Mouse (Mus musculus): ENCODE results near the gene Creb3l1.

The Creb3l1 gene

DNA sequence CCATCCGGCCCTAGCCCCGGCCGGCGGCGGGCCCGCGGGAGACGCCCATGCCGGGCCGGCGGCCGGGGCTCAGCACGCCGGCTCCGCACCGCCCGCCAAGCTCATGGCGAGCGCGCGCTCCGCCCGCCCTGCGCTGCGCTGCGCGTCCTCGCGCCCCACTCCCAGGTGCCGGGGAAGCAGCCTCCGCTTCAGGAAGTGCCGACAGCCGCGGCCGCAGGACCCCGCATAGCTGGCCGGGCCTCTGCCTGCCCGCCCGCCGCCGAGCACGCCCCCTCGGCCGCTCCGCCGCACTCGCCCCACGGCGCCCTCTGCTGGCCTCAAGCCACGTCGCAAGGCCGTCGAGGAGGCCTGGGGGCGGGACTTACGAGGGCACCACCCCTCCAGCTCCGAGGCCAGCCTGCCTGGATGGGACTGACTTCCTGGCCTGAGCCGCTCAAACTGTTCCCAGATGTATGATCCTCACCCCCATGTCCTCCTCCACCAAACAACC is 60.8 kb downstream of the Creb3l1 start:
- DNase-seq (ENCODE audit: low spot score), result peak; percentile 90

DNA sequence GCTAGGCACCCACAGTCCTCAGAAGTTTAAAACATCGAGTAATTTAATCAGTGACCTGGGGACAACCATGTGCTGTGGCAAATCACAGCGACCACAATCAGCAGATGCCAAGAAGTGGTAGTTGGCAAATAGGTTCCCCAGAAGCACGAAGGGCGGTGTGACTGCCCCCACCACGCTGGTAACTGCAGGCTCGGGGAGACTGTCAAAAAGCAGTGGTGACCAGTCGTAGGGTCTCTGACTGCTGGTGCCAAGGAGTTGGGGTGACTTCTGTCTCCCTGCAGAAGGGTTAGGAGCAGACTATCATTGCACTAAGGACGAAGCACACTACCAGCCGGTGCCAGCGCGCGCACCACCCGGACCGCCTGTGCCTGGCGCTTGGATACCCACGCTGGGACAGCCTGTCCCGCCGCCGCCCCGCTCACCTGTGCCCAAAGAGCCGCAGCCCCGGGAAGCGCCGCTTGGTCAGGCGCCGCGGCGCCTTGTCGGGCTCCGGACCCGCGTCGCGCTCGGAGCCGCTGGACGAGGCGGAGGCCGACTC is 61.4 kb downstream of the Creb3l1 start:
- DNase-seq (ENCODE audit: low spot score), result no peak

DNA sequence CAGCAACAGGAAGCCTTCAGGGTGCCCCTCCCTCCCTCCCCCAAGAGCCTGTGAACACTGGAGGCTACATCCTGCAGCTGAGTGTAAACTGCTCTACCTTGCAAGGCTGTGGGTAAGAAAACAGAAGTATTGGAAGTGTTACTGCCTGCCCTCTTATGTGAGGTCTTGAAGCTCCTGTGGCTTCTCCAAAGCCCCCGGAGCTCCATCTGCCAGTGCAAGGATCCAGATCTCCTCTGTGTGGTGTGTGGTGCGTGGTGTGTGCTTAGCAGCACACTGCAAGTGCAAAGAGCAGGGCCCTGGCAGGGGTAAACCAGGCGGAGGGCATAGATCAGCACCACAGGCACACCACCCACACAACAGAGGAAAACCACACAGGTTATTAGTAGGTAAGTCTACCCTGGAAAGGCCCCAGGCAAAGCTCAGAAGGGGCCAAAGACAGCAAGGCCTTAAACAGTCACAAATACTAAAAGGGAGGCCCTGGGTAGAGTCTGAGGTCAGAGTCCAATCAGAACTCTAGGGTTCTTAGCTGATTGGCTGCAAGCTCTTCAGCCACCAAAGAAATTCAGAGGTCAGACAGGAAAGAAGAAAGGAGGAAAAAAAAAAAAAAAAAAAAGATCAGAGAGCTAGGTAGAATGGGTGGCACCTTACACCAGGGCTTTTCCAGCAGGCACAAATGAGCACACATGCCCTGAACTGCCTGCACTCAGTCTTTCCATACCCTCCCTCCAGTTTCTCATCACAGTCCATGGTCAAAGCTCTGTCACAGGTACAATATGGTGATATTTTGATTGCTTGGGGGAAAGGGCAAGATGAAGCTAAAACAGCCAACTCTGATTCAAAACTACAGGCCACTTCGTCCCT is 62.2 kb downstream of the Creb3l1 start:
- DNase-seq (ENCODE audit: low spot score), result no peak

DNA sequence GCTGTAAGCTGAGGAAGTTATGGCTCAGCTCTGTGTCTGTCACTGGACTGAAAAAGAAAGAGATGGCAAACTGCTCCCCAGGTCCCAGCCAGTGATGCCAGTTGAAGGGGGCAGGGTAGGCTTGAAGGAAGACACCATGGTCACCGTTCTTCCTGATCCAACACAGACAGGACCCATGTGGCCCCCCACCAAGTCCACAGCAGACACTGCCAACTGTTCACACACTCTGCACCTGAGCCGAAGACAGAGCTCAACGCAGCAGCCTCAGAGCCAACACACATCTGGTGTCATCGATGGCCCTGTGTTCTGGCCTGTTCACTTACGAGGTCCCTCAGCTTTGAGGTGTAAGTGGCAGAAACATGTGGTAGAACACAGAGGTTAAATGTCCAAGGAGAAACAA is 63.8 kb downstream of the Creb3l1 start:
- no peak for DNase-seq (ENCODE audit: low spot score)

DNA sequence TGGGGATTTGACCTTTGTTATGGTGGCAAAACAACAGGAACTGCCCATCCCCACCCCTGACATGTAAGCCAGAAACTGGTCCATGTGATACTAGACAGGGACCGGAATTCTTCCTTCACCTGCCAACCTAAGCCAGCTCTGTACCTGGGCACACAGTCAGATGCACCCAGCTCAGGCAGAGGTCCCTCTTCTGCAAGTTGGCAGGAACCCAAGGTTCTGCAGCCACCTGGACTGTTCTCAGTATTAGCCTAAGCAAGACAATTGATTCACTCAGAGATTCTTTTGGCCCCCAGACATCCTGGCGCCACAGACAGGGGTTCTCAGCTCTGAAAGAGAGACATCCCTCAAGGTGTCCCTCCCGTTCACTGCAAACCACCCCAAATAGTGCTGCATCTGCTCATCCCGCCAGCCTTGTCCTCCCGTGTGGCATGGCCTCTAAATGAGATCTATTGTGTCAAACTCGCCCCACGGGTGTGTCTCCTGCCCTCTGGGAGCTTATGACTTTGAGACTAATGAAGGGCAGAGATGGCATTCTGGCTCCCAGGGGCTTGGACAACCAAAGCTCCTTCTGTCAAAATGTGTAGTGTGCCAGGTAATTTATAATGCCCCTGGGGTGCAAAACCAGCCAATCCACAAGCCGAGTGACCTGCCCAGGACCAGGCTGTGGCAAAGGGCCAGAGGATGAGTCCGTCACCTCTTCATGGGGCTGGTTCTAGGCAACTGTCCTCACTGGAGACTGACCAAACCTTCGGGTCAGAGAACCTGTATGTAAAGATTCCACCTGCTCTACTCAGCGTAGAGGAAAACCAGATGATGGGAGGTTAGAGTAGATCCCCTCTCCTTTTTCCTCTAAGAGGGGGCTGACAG is 64.5 kb downstream of the Creb3l1 start:
- no peak for DNase-seq (ENCODE audit: low spot score)

DNA sequence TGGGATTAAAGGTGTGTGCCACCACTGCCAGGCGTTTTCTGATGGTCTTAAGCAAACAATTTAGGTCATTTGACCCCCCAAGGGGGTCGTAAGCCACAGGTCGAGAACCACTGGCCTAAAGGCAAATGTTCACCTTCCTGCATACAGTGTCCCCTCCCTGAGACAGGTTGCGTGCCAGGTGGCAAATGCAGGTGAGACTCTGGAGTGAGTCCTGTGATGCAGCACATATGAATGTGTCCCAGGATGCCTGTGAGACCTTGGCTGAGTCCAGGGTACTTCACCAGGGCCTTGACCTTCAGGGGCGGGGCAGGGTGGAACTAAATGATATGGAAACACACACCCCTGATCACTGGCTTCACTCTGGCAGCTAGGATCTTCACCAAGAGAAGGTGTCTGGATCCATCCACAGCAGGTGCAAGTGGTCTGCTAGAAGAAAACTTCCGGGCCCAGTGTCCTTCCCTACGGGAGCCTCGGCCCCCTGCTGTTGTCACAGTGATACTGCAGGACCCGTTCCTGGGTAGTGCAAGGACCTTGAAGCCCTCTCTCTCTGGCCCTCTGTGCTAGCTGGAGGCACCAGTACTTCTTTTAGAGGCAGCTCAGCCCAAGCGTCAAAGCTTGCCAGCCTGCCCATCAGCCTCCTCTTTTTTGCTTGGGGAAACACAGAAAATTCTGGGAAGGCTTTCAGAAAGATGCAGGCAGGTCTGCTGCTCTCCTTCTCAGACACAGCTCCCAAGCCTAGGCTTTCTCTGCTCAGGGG is 65.4 kb downstream of the Creb3l1 start:
- peak; percentile 44 for DNase-seq (ENCODE audit: low spot score)

DNA sequence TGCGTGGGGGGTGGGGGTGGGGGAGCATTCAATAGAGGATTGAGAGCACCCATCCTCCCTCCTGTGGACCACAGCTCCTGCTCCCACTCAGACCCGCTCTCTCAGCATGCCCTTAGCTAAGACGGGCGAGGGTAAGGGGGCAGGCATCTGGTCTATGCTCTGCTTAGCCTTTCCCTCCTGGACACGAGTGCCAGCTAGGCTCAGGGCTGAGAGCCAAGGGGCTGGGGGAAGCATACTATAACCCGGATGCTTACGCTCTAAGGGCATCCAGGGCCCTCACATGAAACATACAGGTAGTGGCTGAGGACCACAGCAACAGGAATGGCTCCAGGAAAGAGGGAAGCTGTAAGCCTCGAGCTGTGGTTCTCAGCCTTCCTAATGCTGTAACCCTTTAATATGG is 66.3 kb downstream of the Creb3l1 start:
- no peak for DNase-seq (ENCODE audit: low spot score)

DNA sequence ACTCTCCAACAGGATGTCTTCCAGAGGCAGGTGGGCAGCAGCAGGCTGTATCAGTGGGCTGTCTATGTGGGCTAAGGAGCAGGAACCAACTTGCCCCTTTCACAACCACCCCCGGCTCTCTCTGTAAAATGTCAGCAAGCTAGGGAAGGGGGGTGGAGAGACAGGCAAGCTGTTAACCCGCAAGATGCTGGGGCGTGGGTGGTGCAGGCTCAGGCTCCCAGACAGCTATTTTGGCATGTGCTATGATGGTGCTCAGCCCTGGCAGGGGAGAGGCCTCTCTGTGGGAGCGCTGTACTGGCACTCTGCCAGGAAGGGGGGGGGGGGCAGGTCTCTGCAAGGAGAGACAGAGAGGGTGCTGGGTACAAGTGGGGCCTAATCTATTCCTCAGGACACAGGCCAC is 67.2 kb downstream of the Creb3l1 start:
- DNase-seq (ENCODE audit: low spot score), result peak; percentile 36

DNA sequence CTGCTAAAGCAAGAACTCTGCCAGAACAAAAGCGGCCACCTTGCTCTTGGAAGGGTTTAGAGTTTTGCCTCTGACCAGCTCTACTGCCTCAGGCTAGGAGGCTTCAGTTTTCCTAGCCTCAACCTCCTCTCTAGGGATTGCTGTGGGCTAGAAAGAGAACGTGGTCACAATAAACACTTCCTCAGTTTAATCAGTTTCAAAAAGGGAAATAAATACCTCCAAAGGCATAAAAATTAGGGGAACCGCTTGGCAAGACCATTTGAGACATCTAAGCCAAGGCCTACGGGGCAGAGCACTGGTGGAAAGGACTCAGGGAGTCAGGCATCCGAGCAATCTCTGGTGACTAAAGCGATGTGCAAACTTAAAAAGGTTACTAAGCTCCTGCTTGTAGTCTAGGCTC is 68.4 kb downstream of the Creb3l1 start:
- DNase-seq (ENCODE audit: low spot score), result no peak

DNA sequence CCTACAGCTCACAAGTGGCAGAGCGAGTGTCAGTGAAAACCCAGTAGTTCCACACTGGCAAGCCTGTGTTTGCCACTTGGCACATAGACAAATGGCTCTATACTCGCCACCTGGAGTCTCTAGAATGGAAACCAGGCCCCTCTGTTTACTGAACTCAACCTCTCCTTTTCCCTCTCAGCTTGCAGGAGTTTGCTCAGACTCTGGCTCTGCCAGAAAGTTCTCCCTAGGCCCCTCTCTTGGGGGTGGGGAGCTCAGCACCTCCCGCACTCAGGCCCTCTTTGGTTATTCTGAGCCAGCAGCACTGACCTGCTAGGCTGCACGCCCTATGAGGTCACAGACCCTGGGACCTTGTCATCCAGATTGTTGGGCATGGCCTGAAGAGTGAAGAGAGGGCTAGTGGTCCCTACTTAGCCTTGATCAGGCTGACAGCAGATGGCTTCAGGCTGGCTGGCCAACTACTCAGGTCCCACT is 69.1 kb downstream of the Creb3l1 start:
- no peak for DNase-seq (ENCODE audit: low spot score)

DNA sequence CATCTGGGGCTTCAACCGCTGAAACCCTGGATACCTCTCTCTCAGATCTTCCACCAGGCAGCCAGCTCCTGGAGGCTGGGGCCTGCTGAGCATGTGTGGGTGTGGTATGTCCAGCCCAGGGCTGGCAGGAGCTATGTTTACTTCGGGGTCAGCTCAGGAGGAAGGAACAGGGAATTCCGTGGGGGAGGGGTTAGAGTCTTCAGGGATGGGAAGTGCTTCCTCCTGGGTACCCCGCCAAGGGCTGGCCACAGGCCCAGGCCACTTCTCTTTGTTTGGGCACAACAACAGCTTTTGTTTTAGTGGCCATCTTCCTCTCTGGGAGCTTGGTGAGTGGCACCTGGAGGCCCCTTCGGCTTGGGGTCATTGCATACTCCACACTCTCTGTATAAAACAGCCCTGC is 70.5 kb downstream of the Creb3l1 start:
- peak; percentile 76 for DNase-seq (ENCODE audit: low spot score)

DNA sequence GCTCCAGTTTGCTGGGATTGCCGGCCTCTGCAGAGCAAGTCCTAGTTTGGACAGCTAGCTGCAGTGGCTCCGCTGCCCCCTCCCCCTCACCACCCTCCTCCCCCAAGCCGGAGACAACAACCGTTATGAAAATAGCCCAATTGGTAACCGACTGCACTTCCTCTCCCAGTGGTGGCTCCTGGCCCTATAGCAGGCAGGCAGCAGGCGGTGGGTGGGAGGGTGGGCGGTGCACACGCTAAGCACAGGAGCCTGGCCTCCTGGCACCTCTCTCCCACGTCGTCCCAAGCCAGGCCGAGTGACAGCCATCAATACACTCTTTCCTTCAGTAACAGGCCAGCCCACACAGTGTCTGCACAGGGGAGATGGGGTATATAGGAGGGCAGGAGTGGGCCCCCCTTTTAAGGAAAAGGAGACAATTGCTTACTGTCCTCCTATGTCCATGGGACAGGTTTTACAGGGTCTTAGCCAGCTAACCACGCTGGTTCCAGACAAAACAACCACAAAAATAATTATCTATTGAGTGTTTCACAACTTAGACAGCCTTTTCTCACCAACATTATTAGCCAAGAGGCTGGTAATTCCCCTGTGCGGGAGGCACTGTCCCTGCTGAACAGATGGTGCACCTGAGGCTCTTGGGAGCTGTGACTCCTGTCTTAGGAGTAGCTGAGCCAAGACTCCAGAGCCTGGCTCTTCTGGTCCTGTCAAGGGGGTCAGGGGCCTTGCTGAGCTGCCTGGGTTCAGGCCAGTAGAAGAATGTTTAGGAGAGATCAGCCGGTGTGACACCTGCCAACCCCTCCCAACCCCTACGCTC is 73.8 kb downstream of the Creb3l1 start:
- peak; percentile 27 for DNase-seq (ENCODE audit: low spot score)

DNA sequence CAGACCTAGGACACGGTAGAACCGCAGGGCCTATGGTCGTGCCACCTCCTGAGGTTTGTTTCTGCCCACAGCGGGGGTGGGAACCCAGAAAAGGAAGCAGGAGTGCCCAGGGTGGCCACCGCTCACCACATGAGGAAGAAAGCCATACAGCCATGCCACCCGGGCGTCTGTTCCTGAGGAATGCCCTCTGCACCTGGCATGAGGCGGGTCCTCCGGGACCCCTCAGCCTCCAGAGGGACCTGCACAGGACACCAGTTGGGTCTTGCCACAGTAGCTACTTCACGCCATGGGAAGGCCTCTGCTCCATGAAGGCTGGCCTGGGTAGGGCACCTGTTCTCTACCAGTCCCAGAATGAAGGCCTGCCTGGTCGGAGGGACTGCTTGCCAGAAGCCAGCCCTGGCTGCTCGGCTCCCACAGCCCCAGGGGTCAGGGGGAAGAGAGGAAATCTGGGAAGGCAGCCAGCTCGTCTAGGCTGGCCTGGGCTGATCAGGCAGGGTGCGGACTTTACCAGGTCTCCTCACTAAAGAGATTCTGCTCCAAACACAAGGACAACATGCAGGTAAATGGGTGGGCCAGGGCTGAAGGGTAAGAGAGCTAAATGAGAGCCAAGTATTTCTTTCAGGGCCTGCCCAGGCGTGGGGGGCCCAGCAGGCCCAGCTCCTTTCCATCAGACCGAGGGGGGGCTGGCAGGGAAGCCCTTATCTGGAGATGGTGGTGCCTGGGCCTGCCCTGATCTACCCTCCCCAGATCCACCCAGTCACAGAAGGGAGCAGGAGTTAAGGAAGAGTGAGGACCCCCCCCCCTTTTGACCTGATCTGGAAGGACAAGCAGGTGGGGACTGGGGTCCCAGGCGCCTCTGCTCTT is 74.7 kb downstream of the Creb3l1 start:
- DNase-seq (ENCODE audit: low spot score), result peak; percentile 53

DNA sequence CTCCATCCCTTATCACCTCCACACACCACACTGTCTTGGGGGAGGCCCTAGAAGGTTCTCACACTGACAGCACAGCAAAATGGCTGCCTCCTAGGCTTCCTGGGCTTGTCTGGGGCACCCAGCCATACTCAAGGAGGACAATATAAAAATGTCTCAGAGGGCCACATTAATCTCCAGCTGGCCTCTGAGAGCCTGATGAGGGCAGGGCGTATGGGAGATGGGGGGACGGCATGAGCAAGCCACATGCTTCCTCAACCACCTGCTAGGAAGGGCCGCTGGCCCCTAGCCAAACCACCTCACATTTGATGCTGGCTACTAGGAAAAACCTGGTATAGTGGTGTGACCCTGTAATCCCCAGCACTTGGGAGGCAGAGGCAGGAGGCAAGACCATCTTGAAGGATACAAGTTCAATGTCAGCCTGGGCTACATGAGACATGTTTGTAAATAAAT is 75.5 kb downstream of the Creb3l1 start:
- no peak for DNase-seq (ENCODE audit: low spot score)

DNA sequence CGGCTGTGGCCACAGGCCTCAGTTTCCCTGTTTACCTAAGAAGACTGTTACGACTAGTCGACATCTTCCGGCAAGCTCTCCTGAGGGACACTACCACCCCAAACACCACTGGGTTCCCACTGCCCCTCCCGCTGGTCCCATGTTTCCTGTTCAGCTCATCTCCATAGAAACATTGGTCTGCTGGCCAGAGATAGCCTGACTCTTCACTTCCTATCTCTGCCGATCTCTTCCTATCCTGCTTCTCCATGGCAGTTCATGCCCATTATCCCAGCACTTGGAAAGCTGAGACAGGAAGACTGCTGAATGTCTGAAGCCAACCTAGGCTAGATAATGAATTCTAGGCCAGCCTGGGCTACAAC is 76.2 kb downstream of the Creb3l1 start:
- DNase-seq (ENCODE audit: low spot score), result no peak

DNA sequence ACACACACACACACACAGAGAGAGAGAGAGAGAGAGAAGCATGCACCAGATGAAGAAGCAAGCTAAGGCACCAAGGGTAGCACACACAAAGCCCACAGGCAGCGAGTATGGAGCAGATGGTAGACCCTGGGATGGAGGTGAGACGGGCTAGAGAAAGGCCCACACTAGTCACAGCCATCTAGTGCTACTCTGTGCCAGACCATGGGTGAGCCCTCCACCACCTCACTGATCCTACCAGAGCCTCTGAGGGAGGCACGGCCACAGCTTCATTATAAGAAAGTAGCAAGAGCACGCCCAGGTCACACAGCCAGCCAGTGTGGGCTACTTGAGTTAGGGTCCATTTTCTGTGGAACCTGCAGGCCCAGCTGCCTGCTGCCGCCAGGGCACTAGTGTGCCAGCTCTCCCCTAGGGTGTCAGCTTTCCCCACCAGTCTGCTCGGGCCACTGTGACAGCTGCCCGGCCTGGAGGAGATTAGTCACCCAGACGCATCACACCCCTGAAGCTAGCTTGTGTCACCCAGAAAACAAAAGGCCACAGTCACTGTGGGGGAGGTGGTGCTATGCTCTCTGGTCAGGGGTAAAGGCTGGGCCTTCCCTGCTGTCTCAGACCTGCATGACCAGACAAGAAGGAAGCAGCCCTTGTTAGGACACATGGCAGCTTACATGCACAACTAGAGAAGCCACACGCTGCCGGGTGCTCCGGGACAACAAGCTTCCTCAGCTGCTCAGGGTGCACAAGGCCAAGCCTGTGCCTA is 76.7 kb downstream of the Creb3l1 start:
- peak; percentile 42 for DNase-seq (ENCODE audit: low spot score)

DNA sequence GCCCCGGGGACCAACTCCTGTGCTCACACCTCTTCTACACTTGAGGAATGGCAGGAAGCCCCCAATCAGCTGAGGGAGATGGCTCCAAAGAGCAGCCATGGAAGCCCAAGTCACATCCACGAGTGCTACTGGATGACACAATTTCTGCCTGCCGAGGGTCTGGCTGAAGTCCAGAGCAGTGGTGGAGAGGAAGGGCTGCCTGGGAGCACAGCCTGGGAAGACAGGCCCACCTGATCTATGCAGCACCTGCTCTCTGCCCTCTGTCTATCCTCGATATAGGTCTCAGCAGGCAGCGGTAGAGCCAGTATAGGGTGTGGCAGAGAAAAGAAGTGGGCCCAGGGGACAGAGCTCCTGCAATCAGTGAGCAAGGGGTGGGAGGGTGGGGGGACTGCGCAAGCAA is 77.5 kb downstream of the Creb3l1 start:
- DNase-seq (ENCODE audit: low spot score), result peak; percentile 39

DNA sequence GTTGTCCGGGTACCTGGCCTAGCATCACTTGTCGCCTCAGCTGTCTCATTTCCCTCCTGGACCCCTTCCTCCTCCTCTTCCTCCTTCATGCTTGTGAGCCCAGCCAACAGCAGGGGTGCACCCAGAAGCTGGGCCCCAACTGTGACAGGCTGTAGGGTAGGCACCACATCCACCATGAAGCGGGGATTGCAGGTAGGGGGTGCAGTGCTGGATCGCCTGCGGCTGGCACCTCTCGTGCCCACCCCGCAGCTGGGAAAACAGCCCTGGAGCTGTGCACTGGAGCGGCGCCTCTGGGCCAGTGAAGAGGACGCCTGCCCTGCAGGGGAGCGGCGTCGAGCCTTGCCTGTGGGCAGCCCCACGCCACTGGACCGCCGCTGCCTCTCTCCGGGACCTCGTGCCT is 78.8 kb downstream of the Creb3l1 start, which contains the start of gene Gm9821:
Gene Gm9821, plus strand, starts transcription at position 221 of the 400 bp plus-strand sequence.
- DNase-seq (ENCODE audit: low spot score), result no peak
